Mouse (Mus musculus) heart, adult 8-10 months (tissue): ENCODE measurements around the gene Tac4. TPM values are rescaled to one million over a fixed set of nuclear protein-coding genes. Genes with fewer than 3 reads are reported as not detected.

Experiments
- DNase-seq: peaks from one replicate; pipeline ENCODE4 v3.0.0; 2022; ENCODE audit warnings: low spot score
- total RNA-seq, 4 experiments: library from RNA; stranded (reverse); gene quantifications; 2 replicates each; pipeline ENCODE4 v1.2.4; 2022

Gene Tac4
- total RNA-seq: not detected

- DNase-seq: no peak
Measured at GRCm38 (mm10) chr11:95261178-95261751, at the start of gene Tac4. Gene Tac4, plus strand, starts transcription at chr11:95261529.

GRCm38 (mm10) chr11:95213607-95214006 is 47.7 kb upstream of the Tac4 start:
- DNase-seq: no peak

GRCm38 (mm10) chr11:95214305-95214704 is 47.0 kb upstream of the Tac4 start:
- DNase-seq: no peak

GRCm38 (mm10) chr11:95216193-95216592 is 45.1 kb upstream of the Tac4 start:
- no peak for DNase-seq

- no peak for DNase-seq
Measured at GRCm38 (mm10) chr11:95219111-95219510, 42.2 kb upstream of the Tac4 start.

- DNase-seq: no peak
Measured at GRCm38 (mm10) chr11:95223473-95223872, 37.9 kb upstream of the Tac4 start.

GRCm38 (mm10) chr11:95224124-95224893 is 37.0 kb upstream of the Tac4 start:
- DNase-seq: no peak

- no peak for DNase-seq
Measured at GRCm38 (mm10) chr11:95225448-95225847, 35.9 kb upstream of the Tac4 start.

- DNase-seq: no peak
Measured at GRCm38 (mm10) chr11:95227467-95227866, 33.9 kb upstream of the Tac4 start.

- peak; percentile 38 for DNase-seq
Measured at GRCm38 (mm10) chr11:95231688-95232328, 29.5 kb upstream of the Tac4 start.

- no peak for DNase-seq
Measured at GRCm38 (mm10) chr11:95232329-95232696, 29.0 kb upstream of the Tac4 start.

- DNase-seq: no peak
Measured at GRCm38 (mm10) chr11:95238477-95238876, 22.9 kb upstream of the Tac4 start.

GRCm38 (mm10) chr11:95242653-95243052 is 18.7 kb upstream of the Tac4 start:
- DNase-seq: no peak

- no peak for DNase-seq
Measured at GRCm38 (mm10) chr11:95245456-95245855, 15.9 kb upstream of the Tac4 start.

GRCm38 (mm10) chr11:95247065-95247464 is 14.3 kb upstream of the Tac4 start:
- DNase-seq: no peak

- DNase-seq: no peak
Measured at GRCm38 (mm10) chr11:95250110-95250509, 11.2 kb upstream of the Tac4 start.

- DNase-seq: peak; percentile 54
Measured at GRCm38 (mm10) chr11:95251295-95251694, 10.0 kb upstream of the Tac4 start.

GRCm38 (mm10) chr11:95252104-95252503 is 9.2 kb upstream of the Tac4 start:
- no peak for DNase-seq

- no peak for DNase-seq
Measured at GRCm38 (mm10) chr11:95254165-95254564, 7.2 kb upstream of the Tac4 start.

- DNase-seq: no peak
Measured at GRCm38 (mm10) chr11:95255747-95256146, 5.6 kb upstream of the Tac4 start.

- no peak for DNase-seq
Measured at GRCm38 (mm10) chr11:95257930-95258329, 3.4 kb upstream of the Tac4 start.

GRCm38 (mm10) chr11:95258490-95258889 is 2.8 kb upstream of the Tac4 start:
- peak; percentile 86 for DNase-seq
